Mouse (Mus musculus) liver, embryonic 11.5 days (tissue): ENCODE measurements around the gene Olfr806. TPM values are rescaled to one million over a fixed set of nuclear protein-coding genes. Genes with fewer than 3 reads are reported as not detected.

Experiments used
- ATAC-seq: fragments of 200-750 bp; cut with Nextera tagmentation; replicated peaks from 2 replicates; pipeline ENCODE4 v1.8.0; 2017; ENCODE audit warnings: moderate number of reproducible peaks, mild to moderate bottlenecking, moderate TSS enrichment, moderate library complexity; ENCODE audit not compliant: low FRiP score
- DNase-seq: peaks from one replicate; pipeline ENCODE4 v3.0.0-alpha.2; 2017; ENCODE audit warnings: low spot score
- H3K27ac ChIP-seq: fragments of 300-500 bp; sonication (generic); 2 replicates; pipeline ENCODE4 v1.5.1; 2014; ENCODE audit warnings: mild to moderate bottlenecking, low read depth, low read length, control low read depth
- H3K27me3 ChIP-seq: fragments of 300-500 bp; sonication (generic); replicated peaks from 2 replicates; pipeline ENCODE4 v1.6.1; 2014; ENCODE audit warnings: low read length, mixed read lengths; ENCODE audit not compliant: control insufficient read depth, insufficient read depth
- H3K36me3 ChIP-seq: fragments of 300-500 bp; sonication (generic); 2 replicates; pipeline ENCODE4 v1.6.1; 2014; ENCODE audit warnings: mild to moderate bottlenecking, low read length, moderate library complexity, mixed read lengths; ENCODE audit not compliant: control insufficient read depth, insufficient read depth
- H3K4me1 ChIP-seq: fragments of 300-500 bp; sonication (generic); replicated peaks from 2 replicates; pipeline ENCODE4 v1.6.1; 2014; ENCODE audit warnings: low read length, mixed read lengths; ENCODE audit not compliant: control insufficient read depth, insufficient read depth
- H3K4me2 ChIP-seq: fragments of 300-500 bp; sonication (generic); 2 replicates; pipeline ENCODE4 v1.6.1; 2014; ENCODE audit warnings: mild to moderate bottlenecking, control low read depth, moderate library complexity
- H3K4me3 ChIP-seq: fragments of 300-500 bp; sonication (generic); 2 replicates; pipeline ENCODE4 v1.5.1; 2014; ENCODE audit warnings: low read depth, low read length, control low read depth
- H3K9ac ChIP-seq: fragments of 300-500 bp; sonication (generic); 2 replicates; pipeline ENCODE4 v1.6.1; 2014; ENCODE audit warnings: low read depth, low read length, control low read depth
- H3K9me3 ChIP-seq: fragments of 300-500 bp; sonication (generic); 2 replicates; pipeline ENCODE4 v1.6.1; 2016; ENCODE audit warnings: low read length, inconsistent platforms, mixed read lengths; ENCODE audit not compliant: control insufficient read depth
- WGBS: fragments of 180-500 bp; shearing (Covaris S2); extraction: QIAGEN DNeasy Blood & Tissue Kit; methylation state at CpG from one replicate; pipeline ENCODE4 v1.1.7; 2014; 5-methylcytosine and 5-hydroxymethylcytosine counted together
- polyA plus RNA-seq: library from polyadenylated mRNA; unstranded; fragments of >200 nt; fragmentation: Nextera tagmentation; extraction: Ambion mirVana; gene quantifications from 2 replicates; pipeline ENCODE4 v1.2.1, GENCODE M21; 2014

Olfr806 gene
- not detected in 2 replicates for polyA plus RNA-seq

DNA sequence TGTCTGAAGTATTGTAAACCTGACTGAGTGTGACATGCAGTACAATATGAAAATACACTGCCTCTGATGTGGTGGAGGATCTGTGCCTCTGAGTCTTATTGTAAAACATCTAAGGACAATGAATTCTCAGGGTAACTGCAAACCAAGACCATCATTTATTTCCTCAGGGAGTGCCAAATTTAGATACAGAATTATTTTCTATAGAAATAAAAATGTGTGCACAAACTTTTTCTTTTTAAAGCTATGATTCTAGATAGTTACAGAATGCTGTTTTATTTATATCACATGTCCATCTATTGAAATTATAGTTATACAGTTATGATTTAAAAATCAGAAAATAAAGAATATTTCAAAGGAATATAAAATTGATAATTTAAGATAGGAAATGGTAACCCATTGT lies at the start of gene Olfr806:
Gene Olfr806, minus strand, starts transcription at position 101 of the 400 bp plus-strand sequence.
- H3K4me3 ChIP-seq: no peak within 1 kb of the TSS
- no peaks in the 10 kb centered on the region for H3K36me3 ChIP-seq
- H3K27me3 ChIP-seq: no peaks in the 10 kb centered on the region
- no peak within 1 kb of the TSS for H3K9ac ChIP-seq
- DNase-seq (no peak), ATAC-seq (no peak)
- no peak within 1 kb of the TSS for H3K4me2 ChIP-seq
- H3K9me3 ChIP-seq: no peaks in the 10 kb centered on the region
- H3K4me1 ChIP-seq: no peaks in the 10 kb centered on the region
- H3K27ac ChIP-seq: no peak within 1 kb of the TSS

DNA sequence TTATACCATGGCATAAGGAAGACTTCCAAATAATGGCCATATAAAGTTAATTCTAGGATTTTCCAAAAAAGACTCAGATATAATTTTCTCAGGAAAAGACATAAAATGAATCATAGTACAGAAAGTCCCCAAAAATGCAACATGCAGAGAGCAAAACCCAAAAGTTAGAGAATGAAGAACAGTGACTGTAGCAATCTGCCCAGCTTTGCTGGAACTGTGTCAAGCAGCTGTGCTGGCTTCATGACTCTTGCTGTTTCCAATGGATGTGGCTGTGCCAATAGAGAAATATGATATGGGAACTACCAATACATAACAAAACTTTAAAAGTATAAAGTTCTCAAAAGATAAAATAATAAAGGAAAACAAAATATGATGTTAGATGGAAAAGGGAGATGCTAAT lies 36.4 kb upstream of the Olfr806 start:
- DNase-seq (no peak), ATAC-seq (no peak)
- Histone ChIP-seq H3K36me3 (no peaks in the 10 kb centered on the region), H3K27me3 (no peaks in the 10 kb centered on the region), H3K9ac (no peak overlapping the region), H3K9me3 (no peaks in the 10 kb centered on the region), H3K27ac (no peak overlapping the region), H3K4me1 (no peaks in the 10 kb centered on the region), H3K4me3 (no peak overlapping the region), H3K4me2 (no peak overlapping the region)

DNA sequence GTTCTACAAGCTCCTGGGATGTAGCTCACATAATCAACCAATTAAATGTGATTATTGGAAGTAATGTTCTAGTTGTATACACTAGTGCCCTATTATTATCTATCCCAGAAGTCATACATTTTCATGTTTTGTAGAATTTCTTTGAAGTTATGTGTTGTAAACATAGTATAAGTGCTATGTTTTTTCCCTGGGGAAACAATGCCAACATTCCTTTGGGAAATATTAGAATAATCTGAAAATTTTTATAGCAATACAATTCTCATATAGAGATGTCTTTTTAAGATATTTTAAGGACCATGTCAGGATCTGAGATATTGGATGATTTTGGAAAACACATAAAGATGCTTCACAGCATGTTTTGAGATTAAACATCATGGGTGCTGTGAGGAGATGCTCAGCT lies 32.6 kb upstream of the Olfr806 start, which contains the start of gene Olfr809:
Gene Olfr809, plus strand, starts transcription at position 301 of the 400 bp plus-strand sequence.
- Histone ChIP-seq H3K4me2 (no peak within 1 kb of the TSS), H3K36me3 (no peaks in the 10 kb centered on the region), H3K27me3 (no peaks in the 10 kb centered on the region), H3K9me3 (no peaks in the 10 kb centered on the region), H3K4me3 (no peak within 1 kb of the TSS), H3K9ac (no peak within 1 kb of the TSS), H3K4me1 (no peaks in the 10 kb centered on the region), H3K27ac (no peak within 1 kb of the TSS)
- DNase-seq (no peak), ATAC-seq (no peak)

DNA sequence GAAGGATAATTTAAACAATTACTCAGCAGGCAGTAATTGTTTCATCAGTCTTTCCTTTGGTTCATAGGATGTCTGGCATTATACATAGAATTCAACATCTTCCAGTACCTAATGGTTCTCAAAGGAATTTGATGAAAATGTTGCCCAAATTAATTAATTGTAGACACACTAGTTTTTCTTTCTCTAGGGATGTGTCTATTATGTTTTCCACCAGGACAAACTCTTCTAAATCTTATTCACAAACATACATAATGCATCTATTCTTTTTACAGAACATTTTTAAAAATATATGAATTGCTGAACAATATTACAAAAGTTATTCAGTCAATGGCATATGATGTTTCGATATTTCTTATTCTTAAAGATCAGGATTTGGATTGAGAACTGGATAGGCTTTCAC lies 23.5 kb upstream of the Olfr806 start, which contains the start of gene Olfr808:
Gene Olfr808, plus strand, starts transcription at position 301 of the 400 bp plus-strand sequence.
- Histone ChIP-seq H3K9ac (no peak within 1 kb of the TSS), H3K4me2 (no peak within 1 kb of the TSS), H3K36me3 (no peaks in the 10 kb centered on the region), H3K27ac (no peak within 1 kb of the TSS), H3K27me3 (no peaks in the 10 kb centered on the region), H3K9me3 (no peaks in the 10 kb centered on the region), H3K4me3 (no peak within 1 kb of the TSS), H3K4me1 (no peaks in the 10 kb centered on the region)
- WGBS: 86% methylated on average over 1 of the region's 1 CpGs
- ATAC-seq: no peak
- DNase-seq: no peak

DNA sequence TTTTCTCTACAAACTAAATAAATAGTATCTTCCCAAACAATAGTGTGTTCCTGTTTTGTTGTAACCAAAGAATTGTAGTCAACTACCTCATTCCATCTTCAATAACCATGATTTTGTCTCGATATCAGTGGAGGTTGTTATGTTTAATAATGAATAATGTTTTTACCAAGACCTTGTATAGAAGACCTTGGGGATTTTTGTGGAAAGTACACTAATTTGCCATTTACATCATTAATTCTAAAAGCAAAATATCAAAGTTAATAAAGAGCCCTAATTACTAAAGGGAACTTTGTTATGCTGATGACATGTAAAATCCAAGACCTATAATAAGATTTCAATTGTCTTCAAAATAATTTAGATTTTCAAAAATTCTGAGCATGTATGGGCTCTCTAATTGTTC lies 16.0 kb upstream of the Olfr806 start, which contains the start of gene Olfr807:
Gene Olfr807, minus strand, starts transcription at position 101 of the 400 bp plus-strand sequence.
- no peaks in the 10 kb centered on the region for H3K27me3 ChIP-seq
- H3K4me3 ChIP-seq: no peak within 1 kb of the TSS
- H3K9ac ChIP-seq: no peak within 1 kb of the TSS
- WGBS: 80% methylated on average over 1 of the region's 1 CpGs
- no peaks in the 10 kb centered on the region for H3K36me3 ChIP-seq
- DNase-seq: no peak
- no peaks in the 10 kb centered on the region for H3K4me1 ChIP-seq
- no peak for ATAC-seq
- no peak within 1 kb of the TSS for H3K27ac ChIP-seq
- H3K4me2 ChIP-seq: no peak within 1 kb of the TSS
- H3K9me3 ChIP-seq: no peaks in the 10 kb centered on the region

DNA sequence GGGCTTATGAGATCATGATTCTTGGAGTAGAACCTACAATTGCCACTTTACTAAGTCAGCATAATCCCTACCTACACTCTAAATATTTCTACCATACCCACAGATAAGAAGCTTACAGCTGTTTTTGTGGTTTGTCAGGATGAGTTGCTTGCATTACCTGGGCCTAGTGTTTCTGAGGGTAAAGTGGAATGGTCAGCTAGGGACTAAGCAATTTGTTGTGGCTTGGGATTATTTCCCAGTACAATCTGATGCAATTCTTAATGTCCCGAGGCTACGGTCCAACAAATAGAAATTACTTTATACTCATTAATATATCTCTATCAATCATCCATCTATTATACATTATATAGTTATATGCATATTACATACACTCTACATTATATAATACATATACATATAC lies 12.4 kb downstream of the Olfr806 start, which contains the start of gene Olfr805:
Gene Olfr805, minus strand, starts transcription at position 101 of the 400 bp plus-strand sequence.
- no peaks in the 10 kb centered on the region for H3K36me3 ChIP-seq
- no peak within 1 kb of the TSS for H3K4me3 ChIP-seq
- no peak within 1 kb of the TSS for H3K9ac ChIP-seq
- no peaks in the 10 kb centered on the region for H3K27me3 ChIP-seq
- 92% methylated on average over 2 of the region's 2 CpGs for WGBS
- no peak within 1 kb of the TSS for H3K27ac ChIP-seq
- DNase-seq (no peak), ATAC-seq (no peak)
- no peaks in the 10 kb centered on the region for H3K9me3 ChIP-seq
- H3K4me2 ChIP-seq: no peak within 1 kb of the TSS
- H3K4me1 ChIP-seq: no peaks in the 10 kb centered on the region

DNA sequence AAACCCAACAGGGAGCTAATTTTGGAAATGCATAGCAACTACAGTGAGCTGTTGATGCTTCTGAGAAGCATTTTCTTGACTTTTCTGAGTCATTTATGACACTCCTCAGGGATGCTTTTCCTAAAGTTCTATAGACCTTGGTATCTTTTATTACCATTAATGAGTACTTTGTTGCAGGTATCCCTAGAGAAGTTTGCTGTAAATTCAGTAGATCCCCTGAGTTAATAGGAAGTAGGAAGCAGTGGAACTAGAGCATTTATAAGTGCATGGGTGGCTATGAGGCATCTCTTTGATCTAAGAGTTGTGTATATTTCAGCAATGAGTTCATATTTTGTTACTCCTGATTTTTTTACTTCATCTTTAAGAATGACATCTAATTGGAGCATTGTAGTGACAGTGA lies 38.8 kb downstream of the Olfr806 start, which contains the start of gene Olfr804:
Gene Olfr804, plus strand, starts transcription at position 301 of the 400 bp plus-strand sequence.
- Histone ChIP-seq H3K9ac (no peak within 1 kb of the TSS), H3K36me3 (no peaks in the 10 kb centered on the region), H3K27ac (no peak within 1 kb of the TSS), H3K9me3 (no peaks in the 10 kb centered on the region), H3K27me3 (no peaks in the 10 kb centered on the region), H3K4me1 (no peaks in the 10 kb centered on the region), H3K4me2 (no peak within 1 kb of the TSS), H3K4me3 (no peak within 1 kb of the TSS)
- DNase-seq (no peak), ATAC-seq (no peak)

DNA sequence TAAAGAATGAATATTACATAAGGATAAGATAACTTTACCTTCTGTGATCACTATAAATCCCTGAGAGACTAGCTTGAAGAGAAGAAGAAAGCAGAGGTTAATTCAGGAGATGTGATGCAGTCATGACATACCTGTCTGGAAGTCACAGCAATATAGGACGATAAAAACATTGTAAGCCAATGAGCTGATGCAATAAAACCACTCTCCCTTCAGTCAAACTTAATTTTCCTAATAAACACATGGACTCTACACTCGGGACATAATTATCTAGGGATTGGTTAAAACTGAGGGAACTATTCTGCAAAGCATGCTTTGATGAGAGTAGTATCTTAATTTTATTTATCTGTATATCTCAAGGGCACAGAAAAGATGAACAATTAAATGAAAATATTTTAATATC lies 47.5 kb downstream of the Olfr806 start, which contains the start of gene Olfr803:
Gene Olfr803, minus strand, starts transcription at position 101 of the 400 bp plus-strand sequence.
- H3K27ac ChIP-seq: no peak within 1 kb of the TSS
- H3K4me3 ChIP-seq: no peak within 1 kb of the TSS
- no peaks in the 10 kb centered on the region for H3K27me3 ChIP-seq
- H3K9ac ChIP-seq: no peak within 1 kb of the TSS
- H3K4me1 ChIP-seq: no peaks in the 10 kb centered on the region
- H3K36me3 ChIP-seq: no peaks in the 10 kb centered on the region
- H3K4me2 ChIP-seq: no peak within 1 kb of the TSS
- no peak for ATAC-seq
- no peaks in the 10 kb centered on the region for H3K9me3 ChIP-seq
- WGBS: 74% methylated on average over 2 of the region's 2 CpGs
- no peak for DNase-seq

DNA sequence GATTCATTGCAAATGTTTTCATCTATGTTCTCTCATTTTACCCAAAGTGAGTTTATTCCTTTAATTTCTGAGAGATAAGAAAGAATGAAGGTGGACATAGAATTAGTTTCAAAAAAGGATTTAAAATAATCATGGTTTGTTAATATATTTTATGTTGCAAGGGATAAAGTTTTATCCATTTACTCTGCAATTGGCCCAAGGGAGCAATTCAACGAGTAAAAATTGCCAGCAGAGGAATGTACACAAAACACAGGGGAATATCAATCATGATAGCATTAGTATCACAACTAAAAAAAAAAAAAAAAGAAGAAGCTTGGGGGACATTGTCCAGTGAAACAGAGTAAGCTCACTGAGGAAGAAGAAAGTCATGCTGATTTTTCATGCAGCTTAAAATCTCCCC lies 53.7 kb downstream of the Olfr806 start, which contains the start of gene Olfr802:
Gene Olfr802, minus strand, starts transcription at position 101 of the 400 bp plus-strand sequence.
- Histone ChIP-seq H3K27ac (no peak within 1 kb of the TSS), H3K4me3 (no peak within 1 kb of the TSS), H3K4me2 (no peak within 1 kb of the TSS), H3K9ac (no peak within 1 kb of the TSS), H3K36me3 (no peaks in the 10 kb centered on the region), H3K9me3 (no peaks in the 10 kb centered on the region), H3K27me3 (no peaks in the 10 kb centered on the region), H3K4me1 (no peaks in the 10 kb centered on the region)
- no peak for DNase-seq
- WGBS: 49% methylated on average over 1 of the region's 1 CpGs
- ATAC-seq: no peak
